Mouse (Mus musculus): ENCODE data around the gene Vstm2a.

DNA sequence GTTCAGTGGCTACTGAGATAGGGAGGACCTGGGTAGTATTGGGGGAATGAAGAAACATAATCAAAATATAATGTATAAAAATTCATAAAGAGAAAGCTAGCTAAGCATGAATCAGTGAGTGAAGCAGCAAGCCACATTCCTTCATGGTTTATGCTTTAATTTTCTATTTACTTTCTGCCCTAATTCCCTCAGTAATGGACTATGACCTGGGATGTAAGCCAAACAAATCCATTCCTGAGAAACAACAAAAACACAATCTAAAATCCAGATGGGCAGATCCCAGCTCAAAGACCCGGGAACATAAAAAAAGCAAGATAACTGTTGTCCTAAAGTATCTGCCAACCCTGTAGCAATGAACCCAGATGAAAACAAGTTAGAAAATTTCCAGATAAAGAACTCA, 39.0 kb downstream of the Vstm2a start:
- TF ChIP-seq ZC3H11A (IDR thresholded peaks at IDR 0.05; ENCODE audit: borderline replicate concordance, low read depth, low read length) (no peak), ZNF384 (IDR thresholded peaks at IDR 0.05; ENCODE audit: low read depth, low read length) (no peak), HCFC1 (IDR thresholded peaks at IDR 0.05; ENCODE audit: borderline replicate concordance, insufficient read depth, low read length) (no peak)

Measured in ES-E14 (cell line).